Mouse (Mus musculus): ENCODE measurements around the gene Myof. TPM values are rescaled to one million over a fixed set of nuclear protein-coding genes. Genes with fewer than 3 reads are reported as not detected.

The Myof gene
- polyA plus RNA-seq, 1 experiment = 76.9 TPM

DNA sequence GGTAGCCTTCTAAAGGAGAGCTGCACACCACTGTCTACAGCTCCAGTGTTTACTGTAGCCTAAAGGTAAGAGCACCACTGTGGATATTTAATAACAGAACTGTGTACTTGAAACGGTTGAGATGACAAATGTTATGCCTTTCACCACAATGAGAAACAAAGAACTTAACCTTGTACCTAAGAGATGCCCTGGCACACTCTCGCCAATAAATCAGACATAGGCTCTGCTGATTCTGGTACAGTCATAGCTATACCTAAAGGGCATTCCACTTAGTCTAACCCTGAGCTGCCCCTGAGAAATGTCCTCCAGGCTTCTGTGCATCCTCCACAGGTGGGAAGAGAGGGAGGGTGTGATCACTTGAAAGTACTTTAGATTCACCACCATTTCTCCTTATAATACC, 8.7 kb downstream of the Myof start:
- H3K4me3 ChIP-seq = no peak overlapping the region
- no peaks in the 10 kb centered on the region for H3K27me3 ChIP-seq (ENCODE audit: control insufficient read depth, insufficient read depth, insufficient read length)
- no peak overlapping the region for H3K4me2 ChIP-seq (ENCODE audit: low read depth)
- TF ChIP-seq MYOG (IDR thresholded peaks at IDR 0.05; ENCODE audit: control insufficient read depth in 1 of 3, insufficient read depth in 1 of 3, insufficient read length in 2 of 3, low read depth in 2 of 3) (no peak), POLR2AphosphoS2 (IDR thresholded peaks at IDR 0.05; ENCODE audit: insufficient read length, low read depth) (no peak), USF1 (IDR thresholded peaks at IDR 0.05; ENCODE audit: low read depth) (no peak), TCF3 (IDR thresholded peaks at IDR 0.05; ENCODE audit: insufficient read length, low read depth) (no peak), MYOD1 (IDR thresholded peaks at IDR 0.05; ENCODE audit: control insufficient read depth in 1 of 3, insufficient read length in 2 of 3, low read depth in 2 of 3) (no peak)
- no peak overlapping the region for H3ac ChIP-seq (ENCODE audit: control insufficient read depth, insufficient read length)
- H3K79me2 ChIP-seq (ENCODE audit: control insufficient read depth, insufficient read depth) = peaks cover 80% of the 10 kb centered on the region
- no peaks in the 10 kb centered on the region for H3K36me3 ChIP-seq (ENCODE audit: control insufficient read depth, insufficient read depth)

DNA sequence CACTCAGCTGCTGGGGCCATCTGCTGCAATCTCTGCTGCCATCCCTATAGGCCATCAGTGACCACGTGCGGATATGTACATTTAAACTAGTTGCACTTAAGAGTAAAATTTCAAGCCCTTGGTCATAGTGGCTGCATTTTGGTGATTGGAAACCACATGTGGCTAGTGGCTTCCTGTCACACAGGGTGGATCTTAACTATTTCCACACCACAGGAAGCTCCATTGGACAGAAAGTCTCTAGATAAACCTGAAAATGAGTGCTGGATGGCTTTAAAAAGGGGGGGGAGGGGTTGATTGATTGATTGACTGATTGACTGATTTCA, 9.7 kb downstream of the Myof start:
- H3ac ChIP-seq (ENCODE audit: control insufficient read depth, insufficient read length) = no peak overlapping the region
- H3K4me2 ChIP-seq (ENCODE audit: low read depth) = peak overlapping the region; percentile 60
- H3K4me3 ChIP-seq = no peak overlapping the region
- no peaks in the 10 kb centered on the region for H3K36me3 ChIP-seq (ENCODE audit: control insufficient read depth, insufficient read depth)
- H3K79me2 ChIP-seq (ENCODE audit: control insufficient read depth, insufficient read depth) = peaks cover 73% of the 10 kb centered on the region
- TF ChIP-seq MYOD1 (IDR thresholded peaks at IDR 0.05; ENCODE audit: control insufficient read depth in 1 of 3, insufficient read length in 2 of 3, low read depth in 2 of 3) = peak in 2 of 3 experiments; percentile 81 to 82
- TF ChIP-seq USF1 (IDR thresholded peaks at IDR 0.05; ENCODE audit: low read depth) = peak; percentile 56
- no peak for TF ChIP-seq MAX (IDR thresholded peaks at IDR 0.05; ENCODE audit: low read depth)
- H3K27me3 ChIP-seq (ENCODE audit: control insufficient read depth, insufficient read depth, insufficient read length) = no peaks in the 10 kb centered on the region

DNA sequence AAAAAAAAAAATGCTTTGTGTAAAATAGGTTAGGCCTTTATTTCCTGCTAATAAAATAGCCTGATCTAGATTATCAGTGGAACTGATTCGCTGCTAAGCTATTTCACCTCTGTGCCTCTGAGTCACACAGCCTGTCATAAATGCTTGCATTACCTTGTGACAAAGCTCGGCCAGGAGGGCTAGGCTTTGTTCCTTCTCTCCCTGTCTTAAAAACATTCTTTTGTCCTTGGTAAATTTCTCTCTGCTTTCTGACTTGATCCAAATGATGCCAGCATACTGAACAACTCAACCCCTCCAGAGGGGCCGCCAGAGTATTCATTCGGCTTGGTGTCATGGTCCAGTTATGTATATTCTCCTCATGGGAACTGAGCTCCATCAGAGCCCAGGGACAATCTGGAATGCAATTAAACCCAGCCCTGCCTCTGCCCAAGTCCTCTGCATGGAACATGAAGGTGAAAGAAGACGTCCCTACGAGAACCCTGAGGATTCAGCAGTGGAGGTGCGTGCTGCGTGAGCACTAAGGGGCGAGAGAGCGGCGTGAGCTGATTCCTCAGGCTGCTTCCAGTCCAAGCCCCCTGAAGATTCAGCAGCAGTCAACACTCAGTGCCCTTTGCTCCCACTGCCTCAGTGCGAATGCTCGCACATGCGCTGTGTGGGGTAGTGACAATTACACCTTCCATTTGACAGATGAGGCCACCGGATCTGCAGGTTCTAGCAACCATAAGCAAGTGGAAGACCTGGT, 10.2 kb downstream of the Myof start:
- Histone ChIP-seq H3K27me3 (ENCODE audit: control insufficient read depth, insufficient read depth, insufficient read length) (no peaks in the 10 kb centered on the region), H3ac (ENCODE audit: control insufficient read depth, insufficient read length) (no peak overlapping the region), H3K36me3 (ENCODE audit: control insufficient read depth, insufficient read depth) (no peaks in the 10 kb centered on the region), H3K4me2 (ENCODE audit: low read depth) (peak overlapping the region; percentile 60), H3K4me3 (no peak overlapping the region), H3K79me2 (ENCODE audit: control insufficient read depth, insufficient read depth) (peaks cover 76% of the 10 kb centered on the region)
- TF ChIP-seq MAX (IDR thresholded peaks at IDR 0.05; ENCODE audit: low read depth) = no peak
- no peak for TF ChIP-seq POLR2A (IDR thresholded peaks at IDR 0.05; ENCODE audit: insufficient read length, low read depth)
- no peak for TF ChIP-seq TCF12 (IDR thresholded peaks at IDR 0.05; ENCODE audit: insufficient read depth, poor library complexity, severe bottlenecking)
- TF ChIP-seq MYOD1 (IDR thresholded peaks at IDR 0.05; ENCODE audit: control insufficient read depth in 1 of 3, insufficient read length in 2 of 3, low read depth in 2 of 3) = no peak
- TF ChIP-seq MYOG (IDR thresholded peaks at IDR 0.05; ENCODE audit: control insufficient read depth in 1 of 3, insufficient read depth in 1 of 3, insufficient read length in 2 of 3, low read depth in 2 of 3) = no peak
- TF ChIP-seq POLR2AphosphoS2 (IDR thresholded peaks at IDR 0.05; ENCODE audit: insufficient read length, low read depth) = no peak
- no peak for TF ChIP-seq TCF3 (IDR thresholded peaks at IDR 0.05; ENCODE audit: insufficient read length, low read depth)
- TF ChIP-seq REST (IDR thresholded peaks at IDR 0.05; ENCODE audit: insufficient read depth, insufficient read length) = no peak
- TF ChIP-seq USF1 (IDR thresholded peaks at IDR 0.05; ENCODE audit: low read depth) = no peak
- TF ChIP-seq SRF (IDR thresholded peaks at IDR 0.05; ENCODE audit: control insufficient read depth, insufficient read length, low read depth) = no peak
- TF ChIP-seq CEBPB (IDR thresholded peaks at IDR 0.05; ENCODE audit: insufficient read depth, poor library complexity, severe bottlenecking) = no peak
- no peak for TF ChIP-seq E2F4 (IDR thresholded peaks at IDR 0.05; ENCODE audit: insufficient read depth)

DNA sequence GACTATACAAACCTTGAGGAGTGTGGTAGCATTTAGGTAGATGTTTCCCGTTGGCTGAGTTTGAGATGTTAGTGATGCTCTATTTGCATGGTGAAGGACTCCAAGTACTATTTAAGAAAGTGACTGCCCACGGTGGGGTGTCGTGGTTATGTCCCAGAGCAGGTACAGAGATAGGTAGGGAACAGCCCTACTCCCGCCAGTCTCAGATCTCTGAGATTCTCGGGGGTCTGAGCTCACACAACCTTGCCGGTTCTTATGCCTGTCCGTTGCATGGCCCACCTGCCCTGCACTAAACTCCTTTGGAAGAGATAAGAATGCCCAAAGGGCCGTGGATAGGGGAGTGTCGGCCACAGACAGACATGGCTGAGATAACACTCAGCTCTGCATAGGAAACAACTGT, 12.2 kb downstream of the Myof start:
- H3K79me2 ChIP-seq (ENCODE audit: control insufficient read depth, insufficient read depth) = peaks cover 83% of the 10 kb centered on the region
- no peak overlapping the region for H3K4me3 ChIP-seq
- H3K27me3 ChIP-seq (ENCODE audit: control insufficient read depth, insufficient read depth, insufficient read length) = no peaks in the 10 kb centered on the region
- H3K4me2 ChIP-seq (ENCODE audit: low read depth) = no peak overlapping the region
- H3K36me3 ChIP-seq (ENCODE audit: control insufficient read depth, insufficient read depth) = no peaks in the 10 kb centered on the region
- no peak overlapping the region for H3ac ChIP-seq (ENCODE audit: control insufficient read depth, insufficient read length)
- TF ChIP-seq TCF12 (IDR thresholded peaks at IDR 0.05; ENCODE audit: insufficient read depth, poor library complexity, severe bottlenecking) = no peak
- no peak for TF ChIP-seq MYOD1 (IDR thresholded peaks at IDR 0.05; ENCODE audit: control insufficient read depth in 1 of 3, insufficient read length in 2 of 3, low read depth in 2 of 3)
- no peak for TF ChIP-seq USF1 (IDR thresholded peaks at IDR 0.05; ENCODE audit: low read depth)
- no peak for TF ChIP-seq MAX (IDR thresholded peaks at IDR 0.05; ENCODE audit: low read depth)
- no peak for TF ChIP-seq MYOG (IDR thresholded peaks at IDR 0.05; ENCODE audit: control insufficient read depth in 1 of 3, insufficient read depth in 1 of 3, insufficient read length in 2 of 3, low read depth in 2 of 3)
- no peak for TF ChIP-seq REST (IDR thresholded peaks at IDR 0.05; ENCODE audit: insufficient read depth, insufficient read length)
- TF ChIP-seq E2F4 (IDR thresholded peaks at IDR 0.05; ENCODE audit: insufficient read depth) = no peak
- TF ChIP-seq POLR2A (IDR thresholded peaks at IDR 0.05; ENCODE audit: insufficient read length, low read depth) = no peak
- TF ChIP-seq CEBPB (IDR thresholded peaks at IDR 0.05; ENCODE audit: insufficient read depth, poor library complexity, severe bottlenecking) = no peak
- no peak for TF ChIP-seq SRF (IDR thresholded peaks at IDR 0.05; ENCODE audit: control insufficient read depth, insufficient read length, low read depth)
- no peak for TF ChIP-seq TCF3 (IDR thresholded peaks at IDR 0.05; ENCODE audit: insufficient read length, low read depth)
- no peak for TF ChIP-seq POLR2AphosphoS2 (IDR thresholded peaks at IDR 0.05; ENCODE audit: insufficient read length, low read depth)

DNA sequence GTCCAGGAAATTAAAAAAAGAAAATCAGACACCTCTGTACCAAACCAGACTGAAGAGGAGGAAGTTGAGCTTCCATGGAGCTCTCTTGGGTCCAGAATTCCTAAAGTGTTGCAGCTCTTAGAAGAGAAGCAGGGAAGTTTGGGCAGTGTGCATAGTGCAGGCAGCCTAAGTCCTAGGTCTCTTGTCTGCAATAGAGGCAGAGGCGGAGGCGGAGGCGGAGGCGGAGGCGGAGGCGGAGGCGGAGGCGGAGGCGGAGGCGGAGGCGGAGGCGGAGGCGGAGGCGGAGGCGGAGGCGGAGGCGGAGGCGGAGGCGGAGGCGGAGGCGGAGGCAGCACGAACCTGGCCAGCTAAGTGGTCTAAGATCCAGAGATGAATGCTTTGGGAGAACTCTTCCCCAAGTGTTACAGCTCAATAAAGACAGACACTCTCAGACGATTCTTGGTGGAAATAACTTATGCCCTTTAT, 12.7 kb downstream of the Myof start:
- Histone ChIP-seq H3K27me3 (ENCODE audit: control insufficient read depth, insufficient read depth, insufficient read length) (no peaks in the 10 kb centered on the region), H3K4me3 (no peak overlapping the region), H3K4me2 (ENCODE audit: low read depth) (no peak overlapping the region), H3ac (ENCODE audit: control insufficient read depth, insufficient read length) (no peak overlapping the region), H3K79me2 (ENCODE audit: control insufficient read depth, insufficient read depth) (peaks cover 83% of the 10 kb centered on the region), H3K36me3 (ENCODE audit: control insufficient read depth, insufficient read depth) (no peaks in the 10 kb centered on the region)
- TF ChIP-seq E2F4 (IDR thresholded peaks at IDR 0.05; ENCODE audit: insufficient read depth) (no peak), TCF12 (IDR thresholded peaks at IDR 0.05; ENCODE audit: insufficient read depth, poor library complexity, severe bottlenecking) (no peak), MYOG (IDR thresholded peaks at IDR 0.05; ENCODE audit: control insufficient read depth in 1 of 3, insufficient read depth in 1 of 3, insufficient read length in 2 of 3, low read depth in 2 of 3) (no peak), SRF (IDR thresholded peaks at IDR 0.05; ENCODE audit: control insufficient read depth, insufficient read length, low read depth) (no peak), REST (IDR thresholded peaks at IDR 0.05; ENCODE audit: insufficient read depth, insufficient read length) (no peak), POLR2AphosphoS2 (IDR thresholded peaks at IDR 0.05; ENCODE audit: insufficient read length, low read depth) (no peak), CEBPB (IDR thresholded peaks at IDR 0.05; ENCODE audit: insufficient read depth, poor library complexity, severe bottlenecking) (no peak), POLR2A (IDR thresholded peaks at IDR 0.05; ENCODE audit: insufficient read length, low read depth) (no peak), USF1 (IDR thresholded peaks at IDR 0.05; ENCODE audit: low read depth) (no peak), TCF3 (IDR thresholded peaks at IDR 0.05; ENCODE audit: insufficient read length, low read depth) (no peak), MYOD1 (IDR thresholded peaks at IDR 0.05; ENCODE audit: control insufficient read depth in 1 of 3, insufficient read length in 2 of 3, low read depth in 2 of 3) (no peak), MAX (IDR thresholded peaks at IDR 0.05; ENCODE audit: low read depth) (no peak)
